Mouse (Mus musculus) lung, postnatal 10 days (tissue): ENCODE measurements around the gene Adam11.
A peak's percentile ranks its signal among the peaks of the same experiment; 100 is the strongest.
"Not testable (repeated sequence)": the region's sequence is repeated elsewhere in the genome, so short reads cannot be mapped to it uniquely, and the experiment has no call there.

Experiments used
- DNase-seq: peaks from one replicate; pipeline ENCODE4 v3.0.0; 2021

Adam11 gene

DNA sequence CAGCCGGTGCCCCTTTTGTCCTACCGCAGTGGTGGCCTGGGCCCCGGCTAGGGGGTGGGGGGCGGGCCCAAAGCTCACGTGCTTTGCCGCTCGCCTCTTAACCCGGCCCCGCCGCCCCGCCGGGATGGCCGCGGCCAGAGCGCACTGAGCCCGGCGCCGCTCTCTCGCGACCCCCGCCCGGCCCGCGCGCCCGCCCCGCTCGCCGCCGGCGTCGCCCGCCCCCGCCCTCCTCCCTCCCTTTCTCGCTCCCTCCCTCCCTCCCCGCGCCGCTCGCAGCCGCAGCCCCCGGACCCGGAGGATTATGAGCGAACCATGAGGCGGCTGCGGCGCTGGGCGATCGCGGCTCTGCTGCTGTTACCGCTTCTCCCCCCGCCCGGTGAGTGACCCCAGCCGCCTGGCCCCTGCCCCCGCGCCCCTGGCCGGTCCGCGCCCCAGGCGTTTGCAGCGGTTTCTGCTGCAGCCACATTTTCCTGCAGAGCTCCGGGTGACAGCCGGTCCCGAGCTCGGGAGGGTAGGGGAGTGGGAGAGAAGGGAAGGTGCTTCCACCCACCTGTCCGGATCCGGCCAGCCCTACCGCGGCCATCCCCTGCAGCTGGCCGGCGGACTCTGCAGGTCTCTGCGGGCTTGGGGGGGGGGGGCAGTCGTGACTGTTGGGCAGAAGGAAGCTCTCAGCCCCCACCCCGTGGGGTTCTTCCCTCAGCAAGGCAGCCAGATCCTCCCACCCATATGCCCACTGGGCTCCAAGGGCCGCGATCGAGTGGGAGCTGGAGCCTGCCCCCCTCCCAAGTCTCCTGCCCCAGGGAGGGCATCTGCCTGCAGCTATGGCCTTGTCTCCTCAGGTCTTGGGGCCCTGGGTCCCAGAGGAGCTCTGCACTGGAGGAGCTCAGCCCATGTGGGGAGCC lies at the start of gene Adam11:
Gene Adam11, plus strand, starts transcription at position 131 of the 902 bp plus-strand sequence.
- peak; percentile 24 for DNase-seq

DNA sequence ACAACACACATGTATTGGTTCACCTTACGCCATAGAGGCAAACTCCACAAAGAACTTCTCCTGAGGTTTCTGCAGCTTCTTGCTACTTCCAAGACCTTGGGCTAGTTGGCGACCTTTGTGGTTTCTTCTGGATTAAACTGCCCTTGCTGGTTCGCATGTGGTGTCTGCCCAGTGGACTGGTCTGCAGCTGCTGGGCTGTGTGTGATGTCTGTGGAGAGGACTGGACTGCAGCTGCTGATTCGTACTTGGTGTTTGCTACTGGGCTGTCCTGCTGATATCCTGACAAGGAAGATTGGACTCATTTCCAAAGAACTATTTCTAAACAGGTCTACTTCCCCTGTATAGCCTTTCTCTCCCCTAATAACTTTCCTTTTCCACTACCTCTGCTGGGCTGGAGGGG lies 48.8 kb upstream of the Adam11 start:
- DNase-seq: no peak

DNA sequence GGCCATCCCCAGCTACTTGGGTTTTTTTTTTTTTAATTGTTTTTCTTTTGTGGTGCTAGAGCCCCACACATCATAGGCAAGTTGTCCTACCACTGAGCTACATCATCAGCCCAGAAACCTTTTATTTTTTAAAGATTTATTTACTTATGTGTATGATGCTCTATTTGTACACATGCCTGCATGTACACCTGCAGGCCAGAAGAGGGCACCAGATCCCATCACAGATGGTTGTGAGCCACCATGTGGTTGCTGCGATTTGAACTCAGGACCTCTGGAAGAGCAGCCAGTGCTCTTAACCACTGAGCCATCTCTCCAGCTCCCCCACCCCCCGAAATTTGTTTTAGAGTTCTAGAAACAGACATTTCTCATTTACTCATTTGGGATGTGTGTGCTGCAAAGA lies 46.7 kb upstream of the Adam11 start:
- not testable (repeated sequence) for DNase-seq

DNA sequence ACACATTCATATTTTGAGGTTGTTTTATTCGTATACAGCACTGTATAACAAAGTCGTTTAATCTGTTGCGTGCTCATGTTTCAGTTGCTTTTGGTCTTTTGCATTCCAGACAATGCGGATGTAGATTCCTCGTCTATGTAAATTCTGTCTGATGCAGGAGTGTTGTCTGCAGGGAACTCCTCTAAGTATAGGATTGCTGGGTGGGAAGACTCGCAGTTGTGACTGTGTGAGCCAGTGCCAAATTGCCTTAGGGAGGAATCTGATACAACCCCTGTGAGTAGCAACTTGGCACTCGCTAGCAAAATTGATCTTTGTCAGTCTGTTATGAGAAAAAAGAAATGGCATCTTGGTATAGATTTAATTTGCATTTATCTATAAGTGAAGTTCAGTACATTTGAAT lies 45.1 kb upstream of the Adam11 start:
- DNase-seq: no peak

DNA sequence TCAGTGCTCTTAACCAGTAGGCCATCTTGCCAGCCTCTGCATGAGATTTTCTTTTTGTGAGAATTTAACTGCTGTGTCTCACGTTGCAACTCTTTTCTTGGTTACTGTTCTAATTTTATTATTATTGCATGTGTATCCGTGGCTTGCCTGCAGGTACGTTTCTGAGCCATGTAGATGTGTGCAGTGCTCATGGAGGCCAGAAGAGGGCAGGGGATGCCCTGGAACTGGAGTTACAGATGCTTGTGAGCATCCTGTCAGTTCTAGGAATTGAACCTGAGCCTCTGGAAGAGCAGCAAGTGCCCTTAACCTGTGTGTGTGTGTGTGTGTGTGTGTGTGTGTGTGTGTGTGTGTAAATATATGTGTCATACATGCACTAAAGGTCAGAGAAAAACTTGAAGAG lies 35.7 kb upstream of the Adam11 start:
- peak; percentile 27 for DNase-seq

DNA sequence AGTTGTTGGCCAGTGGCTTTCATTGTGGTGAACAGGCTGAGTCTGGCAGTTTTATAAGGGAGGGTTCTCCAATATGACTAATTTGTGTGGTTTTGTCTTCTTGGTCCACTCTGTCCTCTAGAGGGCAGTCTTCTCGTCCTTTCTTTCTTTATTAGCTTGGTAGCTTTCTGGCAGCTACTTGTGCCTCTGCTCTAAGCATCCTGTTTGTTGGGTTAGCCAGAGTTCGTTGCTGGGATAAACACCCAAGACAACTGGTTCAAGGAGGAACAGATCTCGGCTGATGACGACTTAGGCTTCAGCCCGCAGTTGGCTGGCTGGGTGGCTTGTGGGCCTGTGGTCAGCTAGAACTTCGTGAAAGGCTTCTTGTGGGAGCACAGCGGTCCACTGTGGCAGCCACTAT lies 32.6 kb upstream of the Adam11 start:
- DNase-seq: peak; percentile 81

DNA sequence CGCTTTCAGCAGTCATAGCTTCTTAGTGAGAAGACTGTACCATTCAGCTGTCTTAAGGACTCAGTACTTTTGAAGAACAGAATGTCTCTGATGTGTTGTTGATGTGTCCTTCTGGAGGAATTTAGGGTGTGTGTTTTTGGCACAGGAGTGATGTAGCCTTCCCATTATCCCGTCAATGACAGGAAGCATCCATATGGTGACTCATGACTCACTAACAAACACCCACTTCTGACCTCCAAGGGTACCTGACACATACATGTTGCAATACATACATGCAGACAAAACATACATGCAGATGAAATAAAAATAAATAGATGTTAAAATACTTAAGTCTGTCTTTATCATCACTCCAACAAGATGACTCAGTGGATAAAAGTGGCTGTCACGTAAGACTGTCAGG lies 31.4 kb upstream of the Adam11 start:
- no peak for DNase-seq

DNA sequence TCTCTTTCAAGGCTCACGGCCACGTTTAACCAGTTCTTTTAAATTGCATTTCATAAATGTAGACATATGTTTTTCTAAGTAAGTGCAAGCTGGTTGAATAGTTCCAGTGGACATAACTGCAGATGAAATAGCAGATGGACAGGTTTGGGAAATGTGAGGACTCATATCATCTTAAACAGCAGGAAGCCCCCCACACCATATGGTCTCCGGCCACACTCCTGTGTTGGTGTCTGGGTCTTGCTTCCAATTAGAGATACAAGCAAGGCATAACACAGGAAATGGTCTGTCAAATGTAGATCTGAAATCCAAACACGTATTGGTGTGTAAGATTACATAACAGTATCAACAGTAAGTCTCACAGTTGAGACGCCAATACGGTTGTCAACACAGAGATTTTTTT lies 29.9 kb upstream of the Adam11 start:
- no peak for DNase-seq

DNA sequence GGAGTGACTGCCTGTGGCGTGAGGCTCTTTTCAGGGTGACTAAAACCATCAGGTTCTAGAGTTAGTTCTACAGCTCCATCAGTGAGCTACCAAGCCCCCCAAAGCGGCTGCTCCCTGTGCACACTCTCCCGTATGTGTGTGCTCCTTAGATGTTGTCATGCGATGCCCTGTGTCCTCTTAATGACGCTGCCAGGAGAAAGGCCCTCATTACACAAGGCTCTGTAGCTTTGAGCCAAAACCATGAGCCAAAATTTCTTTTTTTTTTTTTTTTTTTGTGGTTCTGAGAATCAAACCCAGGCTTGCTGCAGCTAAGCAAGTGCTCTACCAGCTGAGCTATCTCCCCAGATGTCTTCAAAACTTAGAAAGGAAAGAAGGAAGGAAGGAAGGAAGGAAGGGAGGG lies 28.1 kb upstream of the Adam11 start:
- no peak for DNase-seq

DNA sequence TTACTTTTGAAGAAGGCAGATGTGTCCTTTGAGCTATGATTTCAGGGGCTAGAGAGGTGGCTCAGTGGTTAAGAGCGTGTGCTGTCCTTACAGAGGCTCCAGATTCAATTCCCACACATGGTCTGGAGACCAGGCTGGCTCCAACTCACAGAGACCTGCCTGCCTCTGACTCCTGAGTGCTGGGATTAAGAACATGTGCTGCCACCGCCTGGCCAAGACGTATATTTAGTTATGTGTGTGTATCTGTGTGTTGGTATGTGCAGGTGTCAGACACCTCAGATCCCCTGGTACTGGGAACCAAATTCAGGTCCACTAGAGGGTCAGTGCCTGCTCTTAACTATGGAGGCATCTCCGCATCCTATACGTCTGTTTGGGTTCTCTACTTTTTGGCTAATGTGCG lies 26.3 kb upstream of the Adam11 start:
- DNase-seq: no peak

DNA sequence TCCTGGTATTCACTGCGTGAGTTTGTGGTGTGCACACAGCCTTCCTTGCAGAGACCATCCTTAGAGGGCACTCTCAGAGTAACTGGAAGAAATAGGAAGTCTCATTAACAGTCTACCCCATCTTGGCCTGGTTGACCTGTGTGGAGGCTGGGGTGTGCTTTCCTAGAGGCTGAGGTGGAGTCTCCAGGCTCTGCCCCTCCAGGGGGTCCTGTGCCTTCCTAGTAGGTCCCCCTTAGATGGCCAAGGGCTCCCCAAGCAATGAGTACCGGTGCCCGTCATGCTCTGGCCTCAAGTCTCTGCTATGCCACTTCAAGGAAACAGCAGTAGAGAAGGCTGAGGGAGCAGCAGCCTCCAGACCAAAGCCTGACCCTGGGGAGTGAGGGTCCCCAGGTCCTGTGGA lies 23.2 kb upstream of the Adam11 start:
- no peak for DNase-seq

DNA sequence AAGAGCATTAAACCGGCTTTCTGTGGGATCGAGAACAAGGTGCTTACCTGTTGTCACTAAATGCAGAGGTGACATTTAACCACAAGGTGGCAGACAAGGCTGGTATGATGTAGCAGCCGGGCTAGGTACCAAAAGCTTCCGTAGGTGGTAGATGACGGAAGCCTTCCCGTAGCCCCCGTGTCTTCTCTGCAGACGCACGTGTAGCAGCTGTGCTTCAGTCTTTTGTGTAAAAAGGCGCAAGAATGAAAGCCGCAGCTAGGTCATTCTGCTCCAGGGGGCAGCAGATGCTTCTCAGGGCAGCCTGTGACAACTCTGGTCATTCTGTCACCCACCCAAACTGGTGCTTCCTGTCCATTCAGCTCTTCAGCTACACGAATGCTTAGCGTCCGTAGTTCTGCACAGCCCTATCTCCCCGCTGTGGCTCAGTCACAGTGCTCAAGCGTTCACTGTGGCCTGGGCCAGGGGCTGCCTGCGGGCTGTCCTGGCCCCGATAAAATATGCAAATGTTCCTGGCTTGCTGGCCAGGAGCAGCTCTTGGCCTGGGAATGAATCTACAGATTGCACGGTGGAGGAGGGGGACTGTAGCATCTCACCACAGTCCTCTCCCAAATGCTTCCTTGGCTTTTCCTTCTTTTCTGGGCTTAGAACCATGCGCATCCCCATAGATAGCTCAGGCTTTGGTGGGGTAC lies 21.8 kb upstream of the Adam11 start:
- peak; percentile 51 for DNase-seq

DNA sequence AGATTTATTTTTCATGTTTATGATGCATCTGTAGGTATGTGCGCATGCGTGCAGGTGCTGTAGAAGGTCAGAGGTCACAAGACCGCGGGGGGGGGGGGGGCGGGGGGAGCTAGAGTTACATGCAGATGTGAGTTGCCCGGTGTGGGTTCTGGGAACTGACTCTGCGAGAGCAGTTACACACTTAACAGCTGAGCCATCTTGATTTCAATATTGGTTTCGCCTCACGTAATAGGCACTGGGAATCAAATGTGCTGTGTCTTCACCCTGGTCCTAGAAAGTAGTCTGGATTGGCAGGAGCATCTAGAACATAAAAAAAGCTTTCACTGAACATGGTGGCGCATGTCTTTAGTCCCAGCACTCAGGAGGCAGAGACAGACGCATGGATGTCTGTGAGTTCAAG lies 20.6 kb upstream of the Adam11 start:
- no peak for DNase-seq

DNA sequence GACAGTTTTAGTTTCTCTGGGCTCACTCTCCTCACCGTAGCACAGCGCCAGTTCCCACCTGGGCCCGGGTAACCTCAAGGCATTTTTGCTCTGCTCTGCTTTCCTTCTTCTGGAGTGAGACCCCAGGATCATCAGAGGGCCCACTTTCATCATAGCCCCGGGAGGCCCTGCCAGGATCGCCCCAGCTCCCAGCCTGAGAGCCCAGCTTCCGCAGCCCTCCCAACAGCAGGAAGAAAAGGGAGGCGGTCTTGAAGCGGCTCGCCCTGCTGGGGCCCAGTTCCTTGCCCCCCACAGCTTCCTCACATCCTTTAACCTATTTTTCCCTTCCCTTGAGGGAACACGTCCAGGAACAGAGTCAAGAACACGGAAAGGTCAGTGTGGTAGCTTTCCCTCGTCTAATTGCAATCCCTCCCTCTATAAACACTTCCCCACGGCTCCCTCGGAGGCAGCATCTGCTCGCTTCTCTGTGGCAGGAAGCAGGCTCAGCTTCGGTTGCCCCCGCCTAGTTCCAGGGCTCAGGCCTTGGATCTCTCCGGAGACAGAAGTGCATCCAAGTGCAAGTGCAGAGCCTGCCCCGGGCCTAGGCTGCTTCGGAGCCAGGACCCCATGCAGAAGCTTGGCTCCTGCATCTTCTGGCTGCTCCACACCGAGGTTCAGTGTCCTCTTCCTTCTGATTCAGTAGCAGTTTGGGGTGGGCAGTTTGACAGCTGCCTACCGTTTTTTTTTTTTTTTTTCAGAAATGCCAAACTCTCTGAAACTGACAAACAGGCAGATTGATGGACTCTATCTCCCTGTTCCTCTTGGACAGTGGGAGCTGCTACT lies 19.9 kb upstream of the Adam11 start:
- peak; percentile 61 for DNase-seq

DNA sequence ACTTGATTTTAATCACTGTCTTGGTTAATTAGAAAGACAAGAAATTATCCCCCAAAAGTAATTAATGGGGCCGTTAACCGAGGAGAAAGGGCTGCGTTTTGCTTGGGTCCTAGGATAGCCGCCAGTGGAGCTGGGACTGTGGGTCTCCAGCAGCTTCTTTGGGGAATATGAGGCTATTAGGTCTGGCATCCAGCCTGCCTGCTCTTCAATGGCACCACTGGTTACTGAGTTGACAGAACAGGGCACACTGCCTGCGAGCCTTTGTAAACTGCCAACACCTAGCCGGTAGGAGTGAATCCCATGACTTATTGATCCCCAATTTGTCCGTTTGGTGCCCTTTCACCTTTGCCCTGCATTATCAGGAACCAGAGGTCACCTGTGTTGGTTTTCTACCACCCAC lies 19.2 kb upstream of the Adam11 start:
- no peak for DNase-seq

DNA sequence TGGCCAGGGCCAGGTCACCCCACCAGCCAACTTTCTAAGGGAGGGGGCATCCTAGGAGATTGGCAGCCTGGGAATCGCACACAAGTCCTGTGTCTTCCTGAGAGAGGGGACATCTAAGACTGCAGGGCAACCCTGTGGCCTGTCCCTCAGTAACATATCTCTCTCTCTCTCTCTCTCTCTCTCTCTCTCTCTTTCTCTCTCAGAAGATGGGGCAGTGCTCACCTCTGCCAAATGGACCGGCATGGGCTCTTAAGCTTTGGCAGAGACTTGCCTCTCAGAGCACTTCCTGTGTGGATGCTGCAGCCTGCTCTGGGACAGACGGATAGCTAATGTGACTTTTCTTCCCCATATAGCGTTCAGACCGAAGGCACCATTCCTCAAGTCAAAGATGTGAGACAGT lies 18.4 kb upstream of the Adam11 start:
- DNase-seq: no peak

DNA sequence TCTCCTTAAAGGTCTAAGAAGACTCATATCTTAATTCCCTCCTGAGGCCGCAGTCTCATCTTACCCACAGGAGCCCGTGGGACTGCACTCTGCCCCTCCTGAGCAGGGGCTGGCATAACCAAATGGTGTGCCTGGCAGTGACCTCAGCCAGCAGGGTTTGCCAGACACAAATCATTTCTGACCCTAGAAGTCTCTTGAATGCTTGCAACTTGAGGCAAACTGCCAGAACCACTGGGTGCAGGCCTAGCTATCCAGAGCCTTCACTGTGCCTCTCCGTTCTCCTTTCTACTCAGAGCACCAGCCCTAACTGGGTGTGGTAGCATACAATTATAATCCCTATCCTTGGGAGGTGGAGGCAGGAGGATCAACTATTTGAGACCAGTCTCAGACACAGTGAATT lies 16.5 kb upstream of the Adam11 start:
- DNase-seq: no peak

DNA sequence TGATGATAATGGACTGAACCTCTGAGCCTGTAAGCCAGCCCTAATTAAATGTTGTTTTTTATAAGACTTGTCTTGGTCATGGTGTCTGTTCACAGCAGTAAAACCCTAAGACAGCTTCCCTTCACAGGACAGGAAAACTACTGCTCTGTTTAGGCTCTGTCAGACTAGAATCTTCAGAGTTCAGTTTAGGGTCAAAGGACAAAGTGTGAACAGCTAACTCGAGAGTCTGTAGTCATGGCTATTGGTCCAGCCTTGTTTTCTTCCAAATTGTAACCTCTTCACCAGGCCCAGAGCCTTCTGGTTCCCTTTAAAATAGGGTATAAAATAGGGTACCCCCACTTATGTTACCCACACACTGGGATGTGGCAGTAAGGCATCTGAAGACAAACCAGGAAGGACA lies 13.4 kb upstream of the Adam11 start:
- DNase-seq: no peak

DNA sequence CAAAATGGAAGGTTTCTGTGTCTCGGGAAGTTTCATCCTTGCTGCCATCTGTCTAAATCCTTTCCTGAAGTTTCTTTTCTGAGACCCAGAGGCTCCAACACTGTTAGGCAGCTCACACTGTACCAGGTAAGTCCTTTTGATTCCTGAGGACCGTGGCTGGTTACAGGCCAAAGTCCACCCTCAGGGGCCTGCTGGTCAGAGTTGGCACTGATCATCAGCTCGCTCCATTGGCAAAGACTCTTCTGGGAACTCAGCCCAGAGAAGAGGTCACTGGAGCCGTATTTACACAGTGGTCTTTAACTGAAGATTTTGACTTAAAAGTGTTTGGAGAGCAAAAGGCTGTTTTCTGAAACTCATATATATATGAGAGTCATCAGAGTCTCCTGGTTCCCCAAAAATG lies 12.9 kb upstream of the Adam11 start:
- peak; percentile 56 for DNase-seq

DNA sequence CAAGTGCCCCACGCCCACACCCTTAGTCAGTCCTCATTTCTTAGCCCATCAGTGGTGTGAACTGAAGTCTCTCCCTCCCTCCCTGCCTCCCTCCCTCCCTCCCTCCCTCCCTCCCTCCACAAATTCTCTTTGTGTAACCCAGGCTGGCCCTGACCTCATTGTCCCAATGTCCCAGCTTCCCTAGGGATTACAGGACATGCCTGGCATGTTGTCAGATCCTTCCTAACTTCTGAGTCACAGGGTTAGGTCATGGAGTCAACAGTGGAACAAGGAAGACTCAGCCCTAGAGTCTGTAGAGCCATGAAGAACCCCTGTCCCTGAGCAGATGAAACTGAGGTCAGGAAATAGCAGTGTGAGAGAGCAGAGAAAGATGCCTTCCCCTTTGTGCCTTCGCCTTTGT lies 11.5 kb upstream of the Adam11 start:
- no peak for DNase-seq

DNA sequence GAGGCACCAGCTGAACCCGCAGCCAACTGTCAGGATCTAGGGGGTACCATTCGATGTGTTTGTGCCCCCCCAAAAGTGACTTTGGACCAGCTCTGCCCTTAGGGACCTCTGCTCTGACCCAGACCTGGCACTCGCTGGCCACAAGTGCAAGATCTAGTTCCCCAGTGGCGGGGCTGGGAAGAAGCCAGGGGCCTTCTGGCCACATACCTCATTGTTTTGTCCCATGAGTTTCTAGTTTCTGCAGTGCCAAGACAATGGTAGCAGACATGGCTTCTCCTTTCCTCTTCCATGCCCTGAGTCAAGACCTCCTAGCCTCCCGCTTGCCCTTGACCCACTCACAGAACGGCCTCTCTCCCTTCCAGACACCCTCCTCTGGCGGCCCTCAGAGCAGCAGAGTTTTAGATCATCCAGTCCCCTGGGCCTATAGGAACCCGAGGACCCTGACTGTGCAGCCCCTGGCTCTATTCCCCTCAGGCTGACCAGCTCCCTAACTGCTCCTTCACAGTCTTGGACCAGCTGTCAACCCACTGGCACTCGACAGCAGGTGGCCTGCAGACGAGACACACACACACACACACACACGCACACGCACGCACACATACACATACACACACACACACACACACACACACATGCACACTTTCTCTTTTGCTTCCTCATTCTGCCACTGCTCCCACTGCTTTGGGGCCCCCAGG lies 8.2 kb upstream of the Adam11 start:
- no peak for DNase-seq

DNA sequence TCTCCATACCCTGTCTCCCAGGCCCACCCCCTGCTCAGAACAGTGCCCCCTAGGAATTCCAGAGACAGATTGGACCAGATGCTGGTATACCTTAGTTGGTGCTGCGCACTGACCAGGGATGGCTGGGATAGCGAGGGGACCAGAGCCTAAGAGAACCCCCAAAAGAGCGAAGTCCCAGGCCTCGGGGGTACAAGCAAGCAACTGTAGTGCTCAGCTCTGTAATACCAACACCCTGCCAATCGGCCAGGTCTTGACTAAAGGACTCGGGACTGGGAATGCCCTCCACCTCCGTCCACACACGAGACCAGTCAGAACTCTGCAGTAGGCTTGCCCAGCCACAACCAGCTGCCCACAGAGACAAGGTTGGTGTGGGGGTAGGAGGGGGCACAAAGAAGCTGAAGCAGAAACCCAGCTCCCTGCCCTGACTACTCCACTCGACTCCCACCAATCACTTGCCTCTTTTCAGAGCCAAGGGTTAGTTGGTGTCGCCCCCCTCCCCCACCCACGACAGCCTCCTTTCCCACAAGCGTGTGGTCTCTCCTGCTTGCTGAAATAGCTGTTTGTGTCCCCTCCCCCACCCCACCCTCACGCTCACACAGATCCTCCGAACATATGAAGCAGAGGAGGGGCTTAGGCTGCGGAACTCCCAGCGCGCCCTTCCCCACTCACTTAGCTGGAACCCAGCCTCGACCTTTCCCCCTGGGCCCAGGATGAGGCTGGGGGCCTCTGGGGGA lies 7.5 kb upstream of the Adam11 start:
- DNase-seq: no peak
